Mouse (Mus musculus): ENCODE measurements at regions not wholly inside any gene's neighbourhood (a gene's known extent, or its start where the extent isn't known, plus 50 kb on each side); places are given as distances from the start of the nearest gene placed in this dataset.

DNA sequence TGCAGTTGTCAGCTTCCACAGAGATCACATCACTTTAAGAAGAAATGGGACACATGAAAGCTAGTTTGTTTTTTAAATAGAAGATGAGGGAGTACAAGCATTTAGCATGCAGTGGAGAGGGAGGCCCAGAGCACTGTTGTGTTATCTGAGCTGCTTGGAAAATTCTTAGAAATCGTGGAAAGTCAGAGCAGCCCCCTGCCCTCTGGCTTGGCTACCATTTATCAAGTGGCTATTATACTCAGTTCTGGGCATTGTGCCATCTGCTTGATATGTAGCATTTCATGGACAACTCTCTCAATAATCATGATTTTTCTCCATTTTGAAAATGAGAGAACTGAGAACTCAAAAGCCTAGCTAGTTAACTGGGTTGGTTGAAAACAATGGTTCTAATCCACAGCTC is 470.8 kb downstream of the Gm826 start:
- DNase-seq (ENCODE audit: low spot score) (peak; percentile 73), ATAC-seq (replicated peaks; ENCODE audit: low FRiP score, low read depth) (no peak)
- Histone ChIP-seq H3K36me3 (ENCODE audit: insufficient read depth, low read length) (no peaks in the 10 kb centered on the region), H3K4me1 (replicated peaks; ENCODE audit: insufficient read depth, low read length) (no peaks in the 10 kb centered on the region), H3K27me3 (ENCODE audit: insufficient read depth, low read length) (no peaks in the 10 kb centered on the region), H3K27ac (no peak overlapping the region), H3K9ac (ENCODE audit: low read depth, low read length) (no peak overlapping the region), H3K4me3 (replicated peaks; ENCODE audit: low read depth, low read length) (no peak overlapping the region), H3K9me3 (replicated peaks; ENCODE audit: low read length) (no peaks in the 10 kb centered on the region), H3K4me2 (ENCODE audit: low read length) (no peak overlapping the region)
- no peak for TF ChIP-seq CTCF (IDR thresholded peaks at IDR 0.05; ENCODE audit: low read depth)
- WGBS: 6% methylated on average over 1 of the region's 1 CpGs

DNA sequence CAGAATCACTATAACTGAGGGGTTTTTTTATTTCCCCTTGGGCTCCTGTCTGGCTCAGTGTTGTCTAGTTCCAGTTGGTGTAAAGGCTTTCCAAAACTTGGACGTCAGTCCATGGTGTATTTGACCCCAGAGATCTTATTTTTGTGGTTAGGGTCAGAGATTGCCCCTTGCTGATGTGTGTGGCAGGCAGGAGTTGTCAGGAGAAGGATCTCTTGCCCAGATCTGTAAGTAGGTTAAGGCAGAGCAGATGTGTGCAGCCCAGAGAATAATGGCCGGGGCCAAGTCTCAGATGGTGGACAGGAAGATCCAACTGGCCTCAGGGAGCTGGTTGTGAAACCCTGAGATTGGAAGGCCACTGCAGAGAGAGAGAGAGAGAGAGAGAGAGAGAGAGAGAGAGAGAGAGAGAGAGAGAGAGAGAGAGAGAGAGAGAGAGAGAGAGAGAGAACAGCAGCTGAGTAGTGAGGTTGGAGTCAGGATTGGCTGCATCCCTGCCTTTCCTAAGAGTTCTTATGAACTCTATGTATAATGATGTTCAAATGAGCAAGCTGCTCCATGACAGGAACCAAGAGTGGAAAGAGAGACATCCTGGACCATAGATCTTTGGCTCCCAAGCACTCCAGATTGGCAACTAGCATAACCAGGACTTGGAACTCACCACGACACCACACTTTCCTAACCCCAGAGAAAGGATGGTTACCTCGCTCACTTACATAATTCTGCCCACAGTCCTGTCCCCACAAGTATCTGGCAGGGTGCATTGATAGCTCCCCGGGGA is 479.9 kb downstream of the Gm826 start:
- no peak for ATAC-seq (replicated peaks; ENCODE audit: low FRiP score, low read depth)
- TF ChIP-seq CTCF (IDR thresholded peaks at IDR 0.05; ENCODE audit: low read depth): no peak
- WGBS: 83% methylated on average over 5 of the region's 5 CpGs

DNA sequence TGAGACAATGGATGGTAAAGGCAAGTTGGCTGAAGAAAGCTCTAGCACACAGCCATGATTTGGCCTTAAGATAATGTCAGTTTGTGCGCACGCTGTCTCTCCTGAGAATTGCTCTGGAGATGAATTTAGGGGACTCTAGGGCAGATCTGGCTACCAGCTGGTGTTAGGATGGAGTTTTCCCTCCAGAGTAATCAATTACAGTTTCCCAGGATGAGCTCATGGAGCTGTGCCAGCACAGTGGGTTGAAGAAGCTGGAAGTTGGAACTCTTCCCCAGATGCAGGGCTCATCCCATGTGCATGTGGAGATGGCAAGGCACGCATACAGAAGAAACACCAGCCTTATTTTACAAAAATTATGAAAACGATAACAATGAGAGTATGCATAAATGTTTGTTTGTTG is 481.0 kb downstream of the Gm826 start:
- no peak for TF ChIP-seq CTCF (IDR thresholded peaks at IDR 0.05; ENCODE audit: low read depth)
- no peaks in the 10 kb centered on the region for H3K4me1 ChIP-seq (replicated peaks; ENCODE audit: insufficient read depth, low read length)
- H3K9ac ChIP-seq (ENCODE audit: low read depth, low read length): no peak overlapping the region
- H3K27ac ChIP-seq: no peak overlapping the region
- no peak overlapping the region for H3K4me2 ChIP-seq (ENCODE audit: low read length)
- DNase-seq (ENCODE audit: low spot score) (no peak), ATAC-seq (replicated peaks; ENCODE audit: low FRiP score, low read depth) (no peak)
- H3K27me3 ChIP-seq (ENCODE audit: insufficient read depth, low read length): no peaks in the 10 kb centered on the region
- WGBS: 88% methylated on average over 4 of the region's 4 CpGs
- no peaks in the 10 kb centered on the region for H3K36me3 ChIP-seq (ENCODE audit: insufficient read depth, low read length)
- H3K9me3 ChIP-seq (replicated peaks; ENCODE audit: low read length): no peaks in the 10 kb centered on the region
- H3K4me3 ChIP-seq (replicated peaks; ENCODE audit: low read depth, low read length): no peak overlapping the region

More for the DNA sequence above, 479.9 kb downstream of the Gm826 start:
- Histone ChIP-seq H3K4me3 (replicated peaks; ENCODE audit: low read depth, low read length) (no peak overlapping the region), H3K27me3 (ENCODE audit: insufficient read depth, low read length) (no peaks in the 10 kb centered on the region), H3K27ac (no peak overlapping the region), H3K36me3 (ENCODE audit: insufficient read depth, low read length) (no peaks in the 10 kb centered on the region), H3K4me2 (ENCODE audit: low read length) (no peak overlapping the region), H3K4me1 (replicated peaks; ENCODE audit: insufficient read depth, low read length) (no peaks in the 10 kb centered on the region), H3K9me3 (replicated peaks; ENCODE audit: low read length) (no peaks in the 10 kb centered on the region), H3K9ac (ENCODE audit: low read depth, low read length) (no peak overlapping the region)
- DNase-seq (ENCODE audit: low spot score): no peak

DNA sequence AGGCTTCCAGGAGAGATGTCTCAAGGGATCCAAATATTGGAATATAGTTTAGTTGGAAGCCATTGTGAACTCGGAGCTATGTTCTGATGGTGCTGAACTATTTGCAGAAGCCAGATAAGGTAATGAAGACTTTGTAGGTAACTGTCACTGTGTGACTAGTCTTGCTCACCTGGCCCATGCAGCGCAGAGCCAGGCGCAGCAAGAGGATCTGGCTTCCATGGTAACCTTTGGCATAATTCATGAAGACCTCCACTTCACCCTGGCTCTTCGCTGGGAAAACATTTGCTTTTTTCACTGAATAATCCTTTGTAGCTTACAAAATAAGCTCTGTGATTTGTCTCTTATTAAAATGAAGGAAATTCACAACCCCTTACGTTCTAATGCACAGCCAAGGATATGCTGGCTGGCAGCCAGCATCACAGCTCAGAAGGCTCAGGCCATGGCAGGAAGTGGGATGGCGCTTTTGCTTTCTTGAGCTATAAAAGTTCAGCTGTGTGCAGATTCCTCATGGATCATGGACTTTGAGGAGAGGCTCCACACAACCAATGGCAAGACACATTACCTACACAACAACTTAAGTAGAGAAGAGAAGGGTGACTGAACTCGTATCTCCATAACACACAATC is 501.4 kb downstream of the Gm826 start:
- Histone ChIP-seq H3K27me3 (ENCODE audit: insufficient read depth, low read length) (no peaks in the 10 kb centered on the region), H3K27ac (0 out of 2 replicates have a peak overlapping the region, but pooled peaks have one; percentile 11), H3K9me3 (replicated peaks; ENCODE audit: low read length) (no peaks in the 10 kb centered on the region), H3K36me3 (ENCODE audit: insufficient read depth, low read length) (no peaks in the 10 kb centered on the region), H3K9ac (ENCODE audit: low read depth, low read length) (no peak overlapping the region), H3K4me3 (replicated peaks; ENCODE audit: low read depth, low read length) (no peak overlapping the region), H3K4me2 (ENCODE audit: low read length) (no peak overlapping the region), H3K4me1 (replicated peaks; ENCODE audit: insufficient read depth, low read length) (no peaks in the 10 kb centered on the region)
- 48% methylated on average over 7 of the region's 7 CpGs for WGBS
- peak; percentile 85 for DNase-seq (ENCODE audit: low spot score)
- no peak for TF ChIP-seq CTCF (IDR thresholded peaks at IDR 0.05; ENCODE audit: low read depth)
- ATAC-seq (replicated peaks; ENCODE audit: low FRiP score, low read depth): peak; percentile 59; the same call in 1 of the 2 replicates

DNA sequence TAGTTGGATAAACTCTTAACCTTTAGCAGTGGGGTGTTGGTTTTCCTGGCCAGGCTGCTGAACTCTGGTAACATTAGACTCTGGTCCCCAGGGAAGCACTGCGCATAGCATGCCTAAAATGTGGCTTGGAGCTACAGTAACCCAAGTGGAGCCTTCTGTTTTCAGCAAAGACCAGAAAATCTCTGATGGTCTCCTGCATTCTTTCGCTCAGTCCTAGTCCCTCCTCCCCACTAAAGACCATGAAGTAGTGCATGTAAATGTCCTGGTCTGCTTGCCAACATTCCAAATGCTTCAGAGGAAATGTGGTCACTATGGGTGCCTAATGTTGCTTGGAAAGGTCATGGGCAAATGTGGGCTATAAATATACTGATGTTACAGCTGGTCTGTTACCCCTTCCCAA is 507.5 kb downstream of the Gm826 start:
- ATAC-seq (replicated peaks; ENCODE audit: low FRiP score, low read depth) (no peak), DNase-seq (ENCODE audit: low spot score) (peak; percentile 52)
- Histone ChIP-seq H3K4me3 (replicated peaks; ENCODE audit: low read depth, low read length) (no peak overlapping the region), H3K27ac (no peak overlapping the region), H3K4me2 (ENCODE audit: low read length) (no peak overlapping the region), H3K36me3 (ENCODE audit: insufficient read depth, low read length) (no peaks in the 10 kb centered on the region), H3K9ac (ENCODE audit: low read depth, low read length) (no peak overlapping the region), H3K4me1 (replicated peaks; ENCODE audit: insufficient read depth, low read length) (no peaks in the 10 kb centered on the region), H3K27me3 (ENCODE audit: insufficient read depth, low read length) (no peaks in the 10 kb centered on the region), H3K9me3 (replicated peaks; ENCODE audit: low read length) (no peaks in the 10 kb centered on the region)
- no peak for TF ChIP-seq CTCF (IDR thresholded peaks at IDR 0.05; ENCODE audit: low read depth)
- 57% methylated on average over 2 of the region's 2 CpGs for whole genome bisulfite sequencing

DNA sequence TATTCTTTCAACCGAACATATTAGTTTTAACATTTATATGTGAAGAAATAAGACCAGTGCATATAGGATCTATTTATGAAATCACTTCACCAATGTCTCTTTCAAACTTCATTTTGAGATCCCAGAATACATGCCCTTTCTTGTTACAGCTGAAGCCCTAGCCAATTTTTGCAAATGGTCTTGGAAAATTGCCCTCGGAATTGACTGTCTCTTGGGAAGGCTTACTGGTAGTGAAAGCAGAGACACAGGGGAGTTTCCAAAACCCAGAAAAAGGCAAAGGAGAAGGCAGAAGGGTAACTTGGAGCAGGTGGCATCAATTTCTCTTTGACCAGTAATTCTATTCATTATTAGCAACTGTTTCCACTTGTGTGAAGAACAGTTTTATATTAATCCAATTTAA is 515.4 kb downstream of the Gm826 start:
- DNase-seq (ENCODE audit: low spot score) (no peak), ATAC-seq (replicated peaks; ENCODE audit: low FRiP score, low read depth) (no peak)
- Histone ChIP-seq H3K4me2 (ENCODE audit: low read length) (no peak overlapping the region), H3K27me3 (ENCODE audit: insufficient read depth, low read length) (no peaks in the 10 kb centered on the region), H3K4me1 (replicated peaks; ENCODE audit: insufficient read depth, low read length) (no peaks in the 10 kb centered on the region), H3K9ac (ENCODE audit: low read depth, low read length) (no peak overlapping the region), H3K9me3 (replicated peaks; ENCODE audit: low read length) (no peaks in the 10 kb centered on the region), H3K4me3 (replicated peaks; ENCODE audit: low read depth, low read length) (no peak overlapping the region), H3K27ac (no peak overlapping the region), H3K36me3 (ENCODE audit: insufficient read depth, low read length) (no peaks in the 10 kb centered on the region)
- TF ChIP-seq CTCF (IDR thresholded peaks at IDR 0.05; ENCODE audit: low read depth): no peak
- 81% methylated on average over 2 of the region's 2 CpGs for WGBS
